Mouse (Mus musculus): ENCODE measurements at regions not wholly inside any gene's neighbourhood (a gene's known extent, or its start where the extent isn't known, plus 50 kb on each side); places are given as distances from the start of the nearest gene placed in this dataset.

GRCm38 (mm10) chr3:52857076-52857475 is 160.0 kb downstream of the Cog6 start:
- DNase-seq (ENCODE audit: low spot score) = no peak
- H3K27ac ChIP-seq (replicated peaks) = no peak overlapping the region
- H3K4me3 ChIP-seq = no peak overlapping the region
- WGBS = 69% methylated on average over 3 of the region's 3 CpGs
- H3K9me3 ChIP-seq = no peaks in the 10 kb centered on the region
- no peaks in the 10 kb centered on the region for H3K36me3 ChIP-seq (replicated peaks)
- no peaks in the 10 kb centered on the region for H3K27me3 ChIP-seq (replicated peaks; ENCODE audit: low read depth, poor library complexity, severe bottlenecking)
- peaks cover 18% of the 10 kb centered on the region for H3K4me1 ChIP-seq

- no peak for DNase-seq (ENCODE audit: low spot score)
- Histone ChIP-seq H3K4me1 (peaks cover 7% of the 10 kb centered on the region), H3K36me3 (replicated peaks) (no peaks in the 10 kb centered on the region), H3K27ac (replicated peaks) (no peak overlapping the region), H3K27me3 (replicated peaks; ENCODE audit: low read depth, poor library complexity, severe bottlenecking) (no peaks in the 10 kb centered on the region), H3K4me3 (no peak overlapping the region), H3K9me3 (no peaks in the 10 kb centered on the region)
- 94% methylated on average over 7 of the region's 7 CpGs for WGBS
Observed at GRCm38 (mm10) chr3:52854560-52854959, 162.5 kb downstream of the Cog6 start.

DNA sequence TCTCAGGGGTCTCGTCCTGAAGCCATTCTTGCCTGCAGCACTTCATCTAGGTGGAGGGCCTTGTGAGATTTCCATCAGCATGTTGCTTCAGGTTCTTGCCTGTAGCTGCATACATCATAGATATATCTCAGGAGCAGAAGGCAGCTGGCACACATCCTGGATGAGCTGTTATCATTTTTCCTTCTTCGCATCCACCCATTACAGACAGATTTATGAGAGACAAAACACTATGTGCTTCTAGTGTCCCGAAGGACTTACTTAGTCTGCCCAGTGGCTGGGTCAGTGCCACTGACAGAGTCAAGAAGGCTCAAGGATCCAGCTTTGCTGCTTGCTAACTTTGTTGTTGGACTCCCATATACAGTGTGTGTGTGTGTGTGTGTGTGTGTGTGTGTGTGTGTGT is 163.9 kb downstream of the Cog6 start:
- no peak overlapping the region for H3K4me3 ChIP-seq
- no peaks in the 10 kb centered on the region for H3K36me3 ChIP-seq (replicated peaks)
- no peaks in the 10 kb centered on the region for H3K9me3 ChIP-seq
- peaks cover 7% of the 10 kb centered on the region for H3K4me1 ChIP-seq
- no peak overlapping the region for H3K27ac ChIP-seq (replicated peaks)
- no peak for DNase-seq (ENCODE audit: low spot score)
- no peaks in the 10 kb centered on the region for H3K27me3 ChIP-seq (replicated peaks; ENCODE audit: low read depth, poor library complexity, severe bottlenecking)
- WGBS = 89% methylated on average over 3 of the region's 3 CpGs

DNA sequence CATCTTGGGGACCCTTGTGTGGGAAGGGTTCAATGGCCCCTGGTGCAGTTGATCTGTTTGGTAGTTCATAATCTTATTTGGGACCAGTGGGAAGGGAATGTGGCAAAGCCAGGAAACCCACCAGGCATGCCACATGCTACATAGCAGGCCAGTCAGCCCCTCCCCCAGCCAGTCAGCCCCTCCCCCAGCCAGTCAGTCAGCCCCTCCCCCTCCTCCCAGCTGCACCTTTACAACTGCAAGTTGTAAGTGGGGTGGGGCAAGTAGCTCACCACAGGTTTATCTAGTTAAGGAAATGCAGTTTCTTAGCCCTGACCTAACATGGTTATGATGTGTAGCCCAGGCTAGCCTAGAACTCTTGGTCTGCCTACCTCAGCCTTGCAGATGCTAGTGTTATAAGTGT is 171.9 kb downstream of the Cog6 start:
- Histone ChIP-seq H3K36me3 (replicated peaks) (no peaks in the 10 kb centered on the region), H3K27ac (replicated peaks) (no peak overlapping the region), H3K4me1 (peaks cover 6% of the 10 kb centered on the region), H3K4me3 (no peak overlapping the region), H3K9me3 (no peaks in the 10 kb centered on the region), H3K27me3 (replicated peaks; ENCODE audit: low read depth, poor library complexity, severe bottlenecking) (0 out of 2 replicates have a peak, but pooled peaks cover 11% of the 10 kb centered on the region)
- no peak for DNase-seq (ENCODE audit: low spot score)

DNA sequence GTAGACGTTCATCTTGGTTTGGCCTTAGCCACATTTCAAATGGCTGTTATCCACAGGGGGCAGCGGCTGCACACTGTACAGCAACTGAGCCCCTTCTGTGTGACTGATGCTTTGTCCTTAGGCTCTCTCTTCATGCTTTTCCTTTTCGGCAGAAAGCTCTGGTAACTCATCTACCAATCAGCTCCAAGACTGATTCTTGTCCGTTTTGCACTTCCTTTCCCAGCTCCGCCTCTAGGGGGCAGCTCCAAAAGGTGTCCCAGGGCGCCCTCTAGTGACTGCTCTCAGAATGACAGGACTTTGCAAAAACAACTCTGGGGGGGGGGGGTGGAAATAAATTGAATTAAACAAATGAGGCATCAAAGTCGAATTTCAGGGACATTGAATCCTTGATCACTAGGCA is 173.0 kb downstream of the Cog6 start:
- Histone ChIP-seq H3K27me3 (replicated peaks; ENCODE audit: low read depth, poor library complexity, severe bottlenecking) (0 out of 2 replicates have a peak, but pooled peaks cover 11% of the 10 kb centered on the region), H3K4me3 (no peak overlapping the region), H3K36me3 (replicated peaks) (no peaks in the 10 kb centered on the region), H3K27ac (replicated peaks) (no peak overlapping the region), H3K4me1 (peaks cover 9% of the 10 kb centered on the region), H3K9me3 (no peaks in the 10 kb centered on the region)
- peak; percentile 83 for DNase-seq (ENCODE audit: low spot score)
- WGBS = 32% methylated on average over 7 of the region's 7 CpGs

- WGBS = 83% methylated on average over 10 of the region's 10 CpGs
- no peaks in the 10 kb centered on the region for H3K9me3 ChIP-seq
Observed at GRCm38 (mm10) chr3:52842866-52843425, 174.1 kb downstream of the Cog6 start.

GRCm38 (mm10) chr3:52840160-52840953 is 176.7 kb downstream of the Cog6 start:
- H3K4me3 ChIP-seq = no peak overlapping the region
- H3K27ac ChIP-seq (replicated peaks) = peak overlapping the region; percentile 44; the same call in 1 of the 2 replicates
- no peaks in the 10 kb centered on the region for H3K9me3 ChIP-seq
- no peak for DNase-seq (ENCODE audit: low spot score)
- no peaks in the 10 kb centered on the region for H3K36me3 ChIP-seq (replicated peaks)
- H3K4me1 ChIP-seq = peaks cover 35% of the 10 kb centered on the region
- 52% methylated on average over 12 of the region's 12 CpGs for WGBS
- 0 out of 2 replicates have a peak, but pooled peaks cover 11% of the 10 kb centered on the region for H3K27me3 ChIP-seq (replicated peaks; ENCODE audit: low read depth, poor library complexity, severe bottlenecking)

More at GRCm38 (mm10) chr3:52842866-52843425, 174.1 kb downstream of the Cog6 start:
- DNase-seq (ENCODE audit: low spot score) = no peak
- no peaks in the 10 kb centered on the region for H3K36me3 ChIP-seq (replicated peaks)
- peaks cover 18% of the 10 kb centered on the region for H3K4me1 ChIP-seq
- H3K27ac ChIP-seq (replicated peaks) = no peak overlapping the region
- no peak overlapping the region for H3K4me3 ChIP-seq
- H3K27me3 ChIP-seq (replicated peaks; ENCODE audit: low read depth, poor library complexity, severe bottlenecking) = 0 out of 2 replicates have a peak, but pooled peaks cover 11% of the 10 kb centered on the region

DNA sequence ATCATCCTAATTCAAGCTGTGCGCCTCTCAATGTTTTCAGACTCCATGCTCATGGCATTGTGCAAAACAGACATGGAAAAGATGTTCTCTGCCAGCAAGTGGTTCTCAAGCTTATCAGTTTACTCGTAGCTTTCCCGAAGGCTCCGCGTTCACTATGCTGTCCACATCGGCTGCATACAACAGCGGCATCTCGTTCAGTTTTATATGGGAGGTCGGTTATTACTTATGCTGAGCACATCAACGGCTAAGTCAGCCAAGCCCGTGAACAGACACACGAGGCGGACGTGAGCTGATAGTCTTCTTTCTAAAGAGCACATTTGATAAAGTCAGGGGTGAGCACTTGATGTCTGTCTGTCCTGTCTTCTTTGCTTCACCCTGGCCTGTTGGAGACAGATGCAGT is 179.0 kb downstream of the Cog6 start:
- Histone ChIP-seq H3K4me1 (peaks cover 35% of the 10 kb centered on the region), H3K27ac (replicated peaks) (no peak overlapping the region), H3K4me3 (no peak overlapping the region), H3K27me3 (replicated peaks; ENCODE audit: low read depth, poor library complexity, severe bottlenecking) (0 out of 2 replicates have a peak, but pooled peaks cover 11% of the 10 kb centered on the region), H3K9me3 (no peaks in the 10 kb centered on the region), H3K36me3 (replicated peaks) (no peaks in the 10 kb centered on the region)
- no peak for DNase-seq (ENCODE audit: low spot score)
- WGBS = 86% methylated on average over 14 of the region's 14 CpGs

GRCm38 (mm10) chr3:52837527-52837926 is 179.5 kb downstream of the Cog6 start:
- Histone ChIP-seq H3K9me3 (no peaks in the 10 kb centered on the region), H3K27me3 (replicated peaks; ENCODE audit: low read depth, poor library complexity, severe bottlenecking) (0 out of 2 replicates have a peak, but pooled peaks cover 8% of the 10 kb centered on the region), H3K4me3 (no peak overlapping the region), H3K4me1 (peaks cover 35% of the 10 kb centered on the region), H3K36me3 (replicated peaks) (no peaks in the 10 kb centered on the region), H3K27ac (replicated peaks) (no peak overlapping the region)
- DNase-seq (ENCODE audit: low spot score) = no peak
- 43% methylated on average over 4 of the region's 4 CpGs for WGBS

DNA sequence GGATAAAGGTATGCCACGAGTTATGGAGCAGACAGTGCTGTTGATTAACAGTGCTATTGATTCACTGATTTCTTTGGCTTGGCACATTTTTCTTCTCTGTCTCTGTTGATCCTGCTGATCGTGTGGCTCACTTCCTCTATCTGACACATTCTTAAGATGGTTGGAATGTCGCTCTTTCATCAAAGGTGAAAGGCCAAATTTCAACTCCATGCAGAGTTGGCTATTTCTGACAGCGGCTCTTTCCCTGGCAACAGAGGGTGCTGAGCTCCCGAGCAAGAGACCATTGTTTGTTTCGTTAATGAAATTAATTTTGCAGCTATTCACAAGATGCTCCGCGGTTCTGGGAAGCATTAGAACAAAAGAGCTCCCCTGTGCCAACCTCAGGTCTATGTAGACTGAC is 180.3 kb downstream of the Cog6 start:
- WGBS = 12% methylated on average over 8 of the region's 8 CpGs
- Histone ChIP-seq H3K36me3 (replicated peaks) (no peaks in the 10 kb centered on the region), H3K4me3 (no peak overlapping the region), H3K27me3 (replicated peaks; ENCODE audit: low read depth, poor library complexity, severe bottlenecking) (0 out of 2 replicates have a peak, but pooled peaks cover 3% of the 10 kb centered on the region), H3K4me1 (peaks cover 35% of the 10 kb centered on the region), H3K9me3 (no peaks in the 10 kb centered on the region), H3K27ac (replicated peaks) (no peak overlapping the region)
- DNase-seq (ENCODE audit: low spot score) = no peak

- Histone ChIP-seq H3K36me3 (replicated peaks) (no peaks in the 10 kb centered on the region), H3K4me1 (peaks cover 12% of the 10 kb centered on the region), H3K9me3 (no peaks in the 10 kb centered on the region), H3K4me3 (no peak overlapping the region), H3K27me3 (replicated peaks; ENCODE audit: low read depth, poor library complexity, severe bottlenecking) (no peaks in the 10 kb centered on the region), H3K27ac (replicated peaks) (no peak overlapping the region)
- DNase-seq (ENCODE audit: low spot score) = no peak
- 90% methylated on average over 5 of the region's 5 CpGs for WGBS
Observed at GRCm38 (mm10) chr3:52832421-52832820, 184.6 kb downstream of the Cog6 start.

- Histone ChIP-seq H3K4me3 (no peak overlapping the region), H3K36me3 (replicated peaks) (no peaks in the 10 kb centered on the region), H3K27ac (replicated peaks) (no peak overlapping the region), H3K27me3 (replicated peaks; ENCODE audit: low read depth, poor library complexity, severe bottlenecking) (no peaks in the 10 kb centered on the region), H3K4me1 (peaks cover 10% of the 10 kb centered on the region), H3K9me3 (no peaks in the 10 kb centered on the region)
- no peak for DNase-seq (ENCODE audit: low spot score)
- 89% methylated on average over 1 of the region's 1 CpGs for WGBS
Observed at GRCm38 (mm10) chr3:52831986-52832385, 185.1 kb downstream of the Cog6 start.

GRCm38 (mm10) chr3:52830101-52830500 is 186.9 kb downstream of the Cog6 start:
- no peaks in the 10 kb centered on the region for H3K9me3 ChIP-seq

More at GRCm38 (mm10) chr3:52830101-52830500, 186.9 kb downstream of the Cog6 start:
- no peak for DNase-seq (ENCODE audit: low spot score)
- H3K4me3 ChIP-seq = no peak overlapping the region
- no peaks in the 10 kb centered on the region for H3K4me1 ChIP-seq
- no peaks in the 10 kb centered on the region for H3K27me3 ChIP-seq (replicated peaks; ENCODE audit: low read depth, poor library complexity, severe bottlenecking)
- H3K27ac ChIP-seq (replicated peaks) = no peak overlapping the region
- WGBS = 90% methylated on average over 3 of the region's 3 CpGs
- no peaks in the 10 kb centered on the region for H3K36me3 ChIP-seq (replicated peaks)
